8 mouse cellular contexts compared by ENCODE assay signal in genomic region chr5:112091867-112092535, GRCm38 (mm10).
DNase-seq lines count a peak whose midpoint lies in the region; ATAC-seq lines count a peak whose summit lies in the region.

No protein-coding gene starts in this region.

- DNase-seq in adrenal gland, postnatal 14 days, result peak; percentile 14
- DNase-seq in adrenal gland, adult (ENCODE audit: inconsistent age in 2 of 2, low spot score in 1 of 2), result no peak
- no peak for DNase-seq in midbrain, embryonic 10.5 days (ENCODE audit: low spot score)
- DNase-seq in lung, postnatal 10 days, result peak; percentile 69
- DNase-seq in urinary bladder, postnatal 14 days (ENCODE audit: low spot score), result no peak

- ATAC-seq in midbrain, embryonic 16.5 days, result peak; percentile 25; the same call in 1 of the 2 replicates
- ATAC-seq in hindbrain, embryonic 16.5 days, result peak; percentile 75
- no peak for ATAC-seq in liver, embryonic 12.5 days

- WGBS in midbrain, embryonic 16.5 days, result 78% methylated on average over 7 of the region's 7 CpGs
- WGBS in midbrain, embryonic 10.5 days, result 78% methylated on average over 7 of the region's 7 CpGs
- WGBS in hindbrain, embryonic 16.5 days, result 62% methylated on average over 7 of the region's 7 CpGs
- 59% methylated on average over 7 of the region's 7 CpGs for WGBS in liver, embryonic 12.5 days (ENCODE audit: insufficient replicate concordance)

- H3K9me3 ChIP-seq in midbrain, embryonic 16.5 days (replicated peaks; ENCODE audit: control insufficient read depth, low read length, poor library complexity, severe bottlenecking), result no peaks in the 10 kb centered on the region
- no peaks in the 10 kb centered on the region for H3K9me3 ChIP-seq in midbrain, embryonic 10.5 days (replicated peaks)
- H3K9me3 ChIP-seq in hindbrain, embryonic 16.5 days (ENCODE audit: control insufficient read depth, low read length), result no peaks in the 10 kb centered on the region
- H3K9me3 ChIP-seq in liver, embryonic 12.5 days (replicated peaks), result no peaks in the 10 kb centered on the region

- no peak overlapping the region for H3K4me3 ChIP-seq in midbrain, embryonic 16.5 days (ENCODE audit: low read depth, low read length)
- no peak overlapping the region for H3K4me3 ChIP-seq in midbrain, embryonic 10.5 days
- no peak overlapping the region for H3K4me3 ChIP-seq in hindbrain, embryonic 16.5 days (ENCODE audit: low read length)
- H3K4me3 ChIP-seq in liver, embryonic 12.5 days, result no peak overlapping the region

- no peak overlapping the region for H3K27ac ChIP-seq in midbrain, embryonic 16.5 days (ENCODE audit: low read length)
- H3K27ac ChIP-seq in midbrain, embryonic 10.5 days (replicated peaks), result no peak overlapping the region
- H3K27ac ChIP-seq in hindbrain, embryonic 16.5 days (ENCODE audit: low read depth, low read length), result no peak overlapping the region
- H3K27ac ChIP-seq in liver, embryonic 12.5 days, result no peak overlapping the region

- H3K9ac ChIP-seq in midbrain, embryonic 16.5 days (ENCODE audit: low read depth, low read length), result no peak overlapping the region
- no peak overlapping the region for H3K9ac ChIP-seq in hindbrain, embryonic 16.5 days (ENCODE audit: low read depth, low read length)
- H3K9ac ChIP-seq in liver, embryonic 12.5 days, result no peak overlapping the region

- H3K4me2 ChIP-seq in midbrain, embryonic 16.5 days (ENCODE audit: low read length), result no peak overlapping the region
- no peak overlapping the region for H3K4me2 ChIP-seq in hindbrain, embryonic 16.5 days (ENCODE audit: low read length)
- H3K4me2 ChIP-seq in liver, embryonic 12.5 days, result no peak overlapping the region

- no peaks in the 10 kb centered on the region for H3K36me3 ChIP-seq in midbrain, embryonic 16.5 days (ENCODE audit: control insufficient read depth, insufficient read depth, low read length)
- H3K36me3 ChIP-seq in midbrain, embryonic 10.5 days, result no peaks in the 10 kb centered on the region
- no peaks in the 10 kb centered on the region for H3K36me3 ChIP-seq in hindbrain, embryonic 16.5 days (ENCODE audit: control insufficient read depth, insufficient read depth, low read length)
- no peaks in the 10 kb centered on the region for H3K36me3 ChIP-seq in liver, embryonic 12.5 days

- no peaks in the 10 kb centered on the region for H3K4me1 ChIP-seq in midbrain, embryonic 16.5 days (ENCODE audit: control insufficient read depth, insufficient read depth, low read length)
- 0 out of 2 replicates have a peak, but pooled peaks cover 3% of the 10 kb centered on the region for H3K4me1 ChIP-seq in midbrain, embryonic 10.5 days
- H3K4me1 ChIP-seq in hindbrain, embryonic 16.5 days (ENCODE audit: control insufficient read depth, insufficient read depth, low read depth, low read length), result peaks cover 9% of the 10 kb centered on the region
- no peaks in the 10 kb centered on the region for H3K4me1 ChIP-seq in liver, embryonic 12.5 days

- no peaks in the 10 kb centered on the region for H3K27me3 ChIP-seq in midbrain, embryonic 16.5 days (ENCODE audit: control insufficient read depth, insufficient read depth, low read depth, low read length)
- H3K27me3 ChIP-seq in midbrain, embryonic 10.5 days (ENCODE audit: low read depth, poor library complexity, severe bottlenecking), result no peaks in the 10 kb centered on the region
- no peaks in the 10 kb centered on the region for H3K27me3 ChIP-seq in hindbrain, embryonic 16.5 days (replicated peaks; ENCODE audit: control insufficient read depth, insufficient read depth, low read length)
- no peaks in the 10 kb centered on the region for H3K27me3 ChIP-seq in liver, embryonic 12.5 days (replicated peaks)

Comparison
In these comparisons a context has a peak if more than half of its experiments do, and no peak if none do; other contexts are left out.
1. DNase-seq: peak in adrenal gland, postnatal 14 days (single experiment) and lung, postnatal 10 days (single experiment); none in adrenal gland, adult (0 of 2), midbrain, embryonic 10.5 days (single experiment) and urinary bladder, postnatal 14 days (single experiment).